Mouse (Mus musculus) left cerebral cortex, adult 11 months (tissue): Measurements from ENCODE around the gene Il1f8.
"Not testable (repeated sequence)": the region's sequence is repeated elsewhere in the genome, so short reads cannot be mapped to it uniquely, and the experiment has no call there.

Experiments
- DNase-seq: peaks from one replicate; pipeline ENCODE4 v3.0.0; 2022; ENCODE audit warnings: low spot score

Gene Il1f8

GRCm38 (mm10) chr2:24152861-24153260 is at the start of gene Il1f8:
TSS of gene Il1f8 (plus strand) at chr2:24153161.
- DNase-seq: no peak

GRCm38 (mm10) chr2:24103619-24104289 is 49.2 kb upstream of the Il1f8 start:
- no peak for DNase-seq

GRCm38 (mm10) chr2:24109085-24109484 is 43.9 kb upstream of the Il1f8 start:
- DNase-seq: peak; percentile 7

GRCm38 (mm10) chr2:24134373-24134772 is 18.6 kb upstream of the Il1f8 start:
- no peak for DNase-seq

- peak; percentile 12 for DNase-seq
Measured at GRCm38 (mm10) chr2:24181683-24182331, 28.8 kb downstream of the Il1f8 start.

- DNase-seq: not testable (repeated sequence)
Measured at GRCm38 (mm10) chr2:24182423-24183147, 29.6 kb downstream of the Il1f8 start.

- not testable (repeated sequence) for DNase-seq
Measured at GRCm38 (mm10) chr2:24184092-24184491, 31.1 kb downstream of the Il1f8 start.

GRCm38 (mm10) chr2:24186176-24186575 is 33.2 kb downstream of the Il1f8 start, which contains the start of gene Il1f9:
TSS of gene Il1f9 (plus strand) at chr2:24186476.
- no peak for DNase-seq

- DNase-seq: no peak
Measured at GRCm38 (mm10) chr2:24187585-24187984, 34.6 kb downstream of the Il1f8 start.

GRCm38 (mm10) chr2:24188189-24188588 is 35.2 kb downstream of the Il1f8 start:
- DNase-seq: no peak
